Mouse (Mus musculus) hindbrain, embryonic 16.5 days (tissue): ENCODE data around the gene Gm21836. TPM values are rescaled to one million over a fixed set of nuclear protein-coding genes. Genes with fewer than 3 reads are reported as not detected.
"Not testable (repeated sequence)": the region's sequence is repeated elsewhere in the genome, so short reads cannot be mapped to it uniquely, and the experiment has no call there.

Experiments
- ATAC-seq: fragments of 200-750 bp; cut with Nextera tagmentation; 2 replicates; pipeline ENCODE4 v1.8.0; 2017; ENCODE audit warnings: moderate TSS enrichment, moderate library complexity
- H3K27ac ChIP-seq: fragments of 300-500 bp; sonication (generic); 2 replicates; pipeline ENCODE4 v1.5.1; 2014; ENCODE audit warnings: low read depth, mild to moderate bottlenecking, control low read depth, low read length, moderate library complexity
- H3K27me3 ChIP-seq: fragments of 300-500 bp; sonication (generic); replicated peaks from 2 replicates; pipeline ENCODE4 v1.6.1; 2014; ENCODE audit warnings: low read length; ENCODE audit not compliant: control insufficient read depth, insufficient read depth
- H3K36me3 ChIP-seq: fragments of 300-500 bp; sonication (generic); 2 replicates; pipeline ENCODE4 v1.6.1; 2014; ENCODE audit warnings: mild to moderate bottlenecking, low read length, moderate library complexity, mixed read lengths; ENCODE audit not compliant: control insufficient read depth, insufficient read depth
- H3K4me1 ChIP-seq: fragments of 300-500 bp; sonication (generic); 2 replicates; pipeline ENCODE4 v1.6.1; 2014; ENCODE audit warnings: low read depth, low read length; ENCODE audit not compliant: control insufficient read depth, insufficient read depth
- H3K4me2 ChIP-seq: fragments of 300-500 bp; sonication (generic); 2 replicates; pipeline ENCODE4 v1.6.1; 2014; ENCODE audit warnings: mild to moderate bottlenecking, low read length, control low read depth, moderate library complexity
- H3K4me3 ChIP-seq: fragments of 300-500 bp; sonication (generic); 2 replicates; pipeline ENCODE4 v1.5.1; 2014; ENCODE audit warnings: mild to moderate bottlenecking, low read length, control low read depth, moderate library complexity
- H3K9ac ChIP-seq: fragments of 300-500 bp; sonication (generic); 2 replicates; pipeline ENCODE4 v1.6.1; 2014; ENCODE audit warnings: low read depth, mild to moderate bottlenecking, control low read depth, low read length, moderate library complexity
- H3K9me3 ChIP-seq: fragments of 300-500 bp; sonication (generic); 2 replicates; pipeline ENCODE4 v1.6.1; 2014; ENCODE audit warnings: mild to moderate bottlenecking, low read length, moderate library complexity; ENCODE audit not compliant: control insufficient read depth
- WGBS: fragments of 180-500 bp; shearing (Covaris S2); extraction: QIAGEN DNeasy Blood & Tissue Kit; methylation state at CpG from one replicate; pipeline ENCODE4 v1.1.7; 2014; 5-methylcytosine and 5-hydroxymethylcytosine counted together
- polyA plus RNA-seq: library from polyadenylated mRNA; unstranded; fragments of >200 nt; fragmentation: Nextera tagmentation; extraction: Ambion mirVana; gene quantifications from 2 replicates; pipeline ENCODE4 v1.2.1, GENCODE M21; 2015

Gene Gm21836
- polyA plus RNA-seq, result not detected in 2 replicates

DNA sequence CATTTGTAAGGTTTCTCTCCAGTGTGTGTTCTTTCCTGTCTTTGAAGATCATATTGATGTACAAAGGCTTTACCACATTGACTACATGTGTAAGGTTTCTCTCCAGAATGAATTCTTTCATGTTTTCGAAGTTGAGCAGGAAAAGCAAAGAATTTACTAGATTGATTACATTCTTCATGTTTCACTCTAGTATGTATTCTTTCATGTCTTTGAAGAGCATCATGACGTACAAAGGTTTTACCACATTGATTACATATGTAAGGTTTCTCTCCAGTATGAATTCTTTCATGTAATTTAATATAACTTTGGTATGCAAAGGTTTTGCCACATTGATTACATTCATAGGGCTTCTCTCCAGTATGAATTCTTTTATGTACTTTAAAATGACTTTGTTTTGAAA is at the start of gene Gm21836:
Gm21836 (minus strand) TSS at position 101 of the 400 bp plus-strand sequence.
- H3K4me3 ChIP-seq, H3K4me1 ChIP-seq, H3K36me3 ChIP-seq, H3K27ac ChIP-seq, H3K9me3 ChIP-seq, H3K9ac ChIP-seq, H3K4me2 ChIP-seq, ATAC-seq, H3K27me3 ChIP-seq: not testable (repeated sequence)
- WGBS, result 94% methylated on average over 2 of the region's 2 CpGs

DNA sequence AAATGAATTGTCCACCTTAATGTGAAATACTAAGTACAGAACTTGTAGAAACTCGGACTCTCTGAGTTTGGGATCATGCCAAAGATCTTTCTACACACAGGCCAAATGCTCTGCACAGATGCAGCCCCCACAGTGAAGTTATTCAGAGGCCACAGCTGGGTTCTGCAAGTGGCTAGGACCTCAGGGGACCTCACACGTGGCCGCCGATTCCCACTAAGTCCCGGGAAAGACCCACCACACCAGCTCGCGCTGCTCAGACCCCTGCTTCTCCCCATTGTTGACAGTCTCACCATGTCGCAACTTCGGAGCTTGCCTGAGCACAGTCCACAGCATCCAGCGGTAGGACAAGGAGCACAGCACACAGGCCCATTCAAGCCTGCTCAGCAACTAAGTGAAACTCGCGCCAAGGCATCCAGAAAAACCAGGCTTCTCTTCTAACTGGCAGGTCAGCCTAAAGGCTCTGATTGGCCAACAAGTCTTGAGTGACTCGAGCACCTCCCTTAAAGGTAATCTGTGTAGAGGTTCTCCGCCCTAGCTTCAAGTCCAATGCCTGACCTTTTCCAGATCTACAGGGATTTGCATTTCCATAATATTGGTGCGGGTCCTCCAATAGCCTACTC is 13.1 kb downstream of the Gm21836 start:
- H3K27ac ChIP-seq, H3K4me1 ChIP-seq, H3K4me2 ChIP-seq, H3K4me3 ChIP-seq, H3K27me3 ChIP-seq, ATAC-seq, H3K9me3 ChIP-seq, H3K9ac ChIP-seq: not testable (repeated sequence)
- WGBS, result 57% methylated on average over 11 of the region's 15 CpGs
- peaks cover 13% of the 10 kb centered on the region for H3K36me3 ChIP-seq

DNA sequence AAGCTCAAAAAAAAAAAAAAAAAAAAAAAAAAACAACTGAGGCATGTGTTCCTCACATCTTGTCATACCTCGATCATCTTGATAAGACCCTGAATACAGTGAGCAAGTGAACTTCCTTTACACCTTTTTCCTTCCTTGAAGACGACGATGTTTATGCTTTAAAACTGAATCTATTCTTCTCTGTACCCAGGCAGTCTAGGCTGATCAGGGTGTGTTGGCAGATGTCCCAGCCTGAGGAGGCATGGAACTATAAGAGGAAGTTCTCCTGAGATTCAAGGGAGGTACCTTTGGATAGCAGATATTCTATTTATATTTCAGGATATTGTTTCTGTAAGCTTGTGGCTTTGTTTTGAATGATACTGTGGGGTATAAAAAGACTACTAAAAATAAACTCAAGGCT is 15.5 kb downstream of the Gm21836 start:
- Histone ChIP-seq H3K27ac (no peak overlapping the region), H3K4me1 (no peaks in the 10 kb centered on the region), H3K36me3 (peaks cover 13% of the 10 kb centered on the region), H3K9ac (no peak overlapping the region), H3K4me2 (no peak overlapping the region), H3K9me3 (peaks cover 7% of the 10 kb centered on the region), H3K4me3 (no peak overlapping the region), H3K27me3 (no peaks in the 10 kb centered on the region)
- no peak for ATAC-seq
- 77% methylated on average over 3 of the region's 3 CpGs for WGBS

DNA sequence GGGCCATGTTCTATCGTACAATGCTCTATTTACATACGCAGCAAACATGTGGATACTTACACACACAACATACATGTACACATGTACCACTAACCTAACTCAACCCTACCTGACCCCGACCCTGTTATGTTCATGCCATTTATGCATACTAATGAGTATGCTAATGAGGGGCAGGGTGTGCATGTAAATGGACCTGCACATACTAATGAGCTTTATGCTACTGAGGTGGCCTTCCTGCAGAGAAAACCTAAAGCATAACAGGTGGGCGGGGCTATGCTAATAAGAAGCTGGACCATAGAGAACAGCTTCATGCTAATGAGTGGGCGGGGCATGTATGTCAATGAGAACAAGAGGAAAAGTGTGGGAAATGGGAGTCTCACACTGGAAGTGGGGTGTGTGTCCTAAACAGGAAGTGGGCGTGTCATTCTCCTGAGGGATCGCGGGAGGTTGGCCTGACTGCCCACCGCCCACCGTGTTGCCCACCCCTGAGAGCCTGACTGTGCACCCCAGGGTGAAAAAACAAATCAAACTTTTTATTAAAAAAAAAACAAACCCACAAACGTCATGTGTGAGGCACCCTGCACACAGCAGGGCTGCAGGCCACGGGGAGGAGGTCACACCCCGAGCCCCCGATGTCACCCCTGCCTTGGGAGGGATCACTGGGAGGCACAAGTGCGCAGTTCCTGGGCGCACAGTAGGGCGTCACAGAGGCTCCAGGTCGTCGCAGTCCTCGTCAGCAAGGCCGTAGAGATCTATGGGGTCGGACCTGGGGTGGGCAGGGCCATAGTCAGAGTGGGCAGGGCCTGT is 17.3 kb downstream of the Gm21836 start, which contains the start of gene Ppp2r3d:
Ppp2r3d (minus strand) TSS at position 803 of the 807 bp plus-strand sequence.
- Histone ChIP-seq H3K27ac (no peak within 1 kb of the TSS), H3K36me3 (peaks cover 13% of the 10 kb centered on the region), H3K4me3 (no peak within 1 kb of the TSS), H3K9ac (no peak within 1 kb of the TSS), H3K4me1 (no peaks in the 10 kb centered on the region), H3K9me3 (peaks cover 7% of the 10 kb centered on the region), H3K27me3 (no peaks in the 10 kb centered on the region), H3K4me2 (no peak within 1 kb of the TSS)
- 97% methylated on average over 22 of the region's 22 CpGs for WGBS
- ATAC-seq, result no peak

DNA sequence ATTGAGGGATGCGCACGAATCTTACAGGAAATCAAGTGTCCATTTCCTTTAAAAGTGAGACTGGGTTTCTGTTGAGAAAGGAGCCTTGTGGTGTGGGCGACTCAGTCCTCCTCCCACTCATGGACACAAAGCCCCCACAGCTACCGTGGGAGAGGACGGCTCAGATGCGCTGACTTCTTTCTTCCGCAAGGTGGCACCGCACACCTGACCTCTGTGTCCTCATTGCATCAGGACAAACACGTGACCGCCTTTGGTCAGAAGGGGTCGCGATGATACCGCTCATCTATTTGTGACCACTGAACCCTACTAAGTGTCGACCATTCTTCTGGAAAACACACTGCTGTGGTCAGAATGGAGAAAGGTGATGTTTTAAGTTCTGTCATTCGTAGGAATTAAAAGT is 17.9 kb downstream of the Gm21836 start:
- WGBS, result 88% methylated on average over 15 of the region's 15 CpGs
- H3K9ac ChIP-seq, result no peak overlapping the region
- H3K9me3 ChIP-seq, result peaks cover 7% of the 10 kb centered on the region
- no peak for ATAC-seq
- peaks cover 13% of the 10 kb centered on the region for H3K36me3 ChIP-seq
- no peaks in the 10 kb centered on the region for H3K27me3 ChIP-seq
- H3K4me3 ChIP-seq, result no peak overlapping the region
- no peak overlapping the region for H3K27ac ChIP-seq
- no peaks in the 10 kb centered on the region for H3K4me1 ChIP-seq
- H3K4me2 ChIP-seq, result no peak overlapping the region

DNA sequence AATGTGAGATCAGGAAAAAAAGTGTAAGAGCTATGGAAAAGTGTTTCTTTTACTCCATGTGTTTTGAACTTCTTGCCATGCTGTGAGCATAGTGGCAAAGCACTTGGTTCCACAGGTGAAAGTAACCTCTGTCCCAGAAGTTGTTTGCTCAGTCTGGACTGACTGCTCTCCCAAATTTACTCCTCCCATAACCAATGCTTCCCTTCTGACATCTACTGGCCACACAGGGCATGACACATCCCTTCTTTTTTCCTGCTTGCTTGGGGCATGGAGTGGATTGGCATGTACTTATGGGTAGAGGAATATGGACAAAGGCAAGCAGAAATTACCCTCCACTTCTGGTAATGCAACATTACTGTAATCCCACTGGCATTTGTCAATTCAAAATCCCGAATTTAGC is 37.0 kb downstream of the Gm21836 start:
- no peaks in the 10 kb centered on the region for H3K36me3 ChIP-seq
- no peaks in the 10 kb centered on the region for H3K27me3 ChIP-seq
- ATAC-seq, result no peak
- H3K4me1 ChIP-seq, result no peaks in the 10 kb centered on the region
- no peak overlapping the region for H3K4me2 ChIP-seq
- H3K4me3 ChIP-seq, result no peak overlapping the region
- no peak overlapping the region for H3K27ac ChIP-seq
- 3% methylated on average over 1 of the region's 1 CpGs for WGBS
- H3K9ac ChIP-seq, result no peak overlapping the region
- no peaks in the 10 kb centered on the region for H3K9me3 ChIP-seq

Other genes with a start within 250 kb of the Gm21836 start
- 14.4 and 15.6 TPM in 2 replicates for gene 2010315B03Rik, start 181.1 kb downstream of the Gm21836 start, polyA plus RNA-seq
- gene Ppp2r3d, start 16.9 kb downstream of the Gm21836 start, polyA plus RNA-seq, result 149 and 160 TPM in 2 replicates